Mouse (Mus musculus) kidney, embryonic 15.5 days (tissue): ENCODE measurements around the gene Muc4. TPM values are rescaled to one million over a fixed set of nuclear protein-coding genes. Genes with fewer than 3 reads are reported as not detected.

Experiments
- ATAC-seq: fragments of 200-750 bp; cut with Nextera tagmentation; replicated peaks from 2 replicates; pipeline ENCODE4 v1.8.0; 2017; ENCODE audit warnings: moderate TSS enrichment; ENCODE audit not compliant: low FRiP score
- H3K27ac ChIP-seq: fragments of 300-500 bp; sonication (generic); 2 replicates; pipeline ENCODE4 v1.5.1; 2015; ENCODE audit warnings: mild to moderate bottlenecking, inconsistent platforms
- H3K27me3 ChIP-seq: fragments of 300-500 bp; sonication (generic); 2 replicates; pipeline ENCODE4 v1.6.1; 2015; ENCODE audit warnings: inconsistent platforms
- H3K36me3 ChIP-seq: fragments of 300-500 bp; sonication (generic); 2 replicates; pipeline ENCODE4 v1.6.1; 2015; ENCODE audit warnings: inconsistent platforms
- H3K4me1 ChIP-seq: fragments of 300-500 bp; sonication (generic); 2 replicates; pipeline ENCODE4 v1.6.1; 2015; ENCODE audit warnings: inconsistent platforms
- H3K4me2 ChIP-seq: fragments of 300-500 bp; sonication (generic); 2 replicates; pipeline ENCODE4 v1.6.1; 2015; ENCODE audit warnings: moderate library complexity, mild to moderate bottlenecking, inconsistent platforms
- H3K4me3 ChIP-seq: fragments of 300-500 bp; sonication (generic); replicated peaks from 2 replicates; pipeline ENCODE4 v1.5.1; 2015; ENCODE audit warnings: mild to moderate bottlenecking, inconsistent platforms
- H3K9ac ChIP-seq: fragments of 300-500 bp; sonication (generic); 2 replicates; pipeline ENCODE4 v1.6.1; 2015; ENCODE audit warnings: mild to moderate bottlenecking, inconsistent platforms
- H3K9me3 ChIP-seq: fragments of 300-500 bp; sonication (generic); replicated peaks from 2 replicates; pipeline ENCODE4 v1.6.1; 2016; ENCODE audit warnings: inconsistent platforms
- WGBS: fragments of 180-500 bp; shearing (Covaris S2); methylation state at CpG from one replicate; pipeline ENCODE4 v1.1.7; 2015; ENCODE audit warnings: mixed read lengths; 5-methylcytosine and 5-hydroxymethylcytosine counted together
- polyA plus RNA-seq: library from polyadenylated mRNA; unstranded; fragments of >200 nt; fragmentation: Nextera tagmentation; extraction: Ambion mirVana; gene quantifications from 2 replicates; pipeline ENCODE4 v1.2.1, GENCODE M21; 2015

Gene Muc4
- 0.06 and 0.25 TPM in 2 replicates for polyA plus RNA-seq

DNA sequence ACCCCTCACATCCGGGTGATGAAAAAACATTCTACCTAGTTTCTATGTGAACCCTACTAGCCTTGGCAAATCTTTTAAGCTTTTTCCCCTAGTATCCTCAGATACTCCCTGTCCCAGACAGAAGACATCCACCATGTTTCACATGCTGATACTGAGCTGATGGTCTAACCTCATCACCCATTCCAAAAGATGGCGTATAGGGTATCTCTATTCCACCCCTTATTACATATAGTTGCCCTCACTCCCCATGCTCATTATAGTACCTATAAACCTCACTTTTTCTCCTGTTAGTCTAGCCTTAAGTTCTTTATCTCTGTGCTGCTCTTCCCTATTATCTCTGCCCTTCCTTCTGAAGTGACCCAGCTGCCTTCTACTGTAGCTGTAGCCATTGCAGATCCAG is at the start of gene Muc4:
Gene Muc4, plus strand, starts transcription at position 301 of the 400 bp plus-strand sequence.
- H3K27ac ChIP-seq = no peak within 1 kb of the TSS

DNA sequence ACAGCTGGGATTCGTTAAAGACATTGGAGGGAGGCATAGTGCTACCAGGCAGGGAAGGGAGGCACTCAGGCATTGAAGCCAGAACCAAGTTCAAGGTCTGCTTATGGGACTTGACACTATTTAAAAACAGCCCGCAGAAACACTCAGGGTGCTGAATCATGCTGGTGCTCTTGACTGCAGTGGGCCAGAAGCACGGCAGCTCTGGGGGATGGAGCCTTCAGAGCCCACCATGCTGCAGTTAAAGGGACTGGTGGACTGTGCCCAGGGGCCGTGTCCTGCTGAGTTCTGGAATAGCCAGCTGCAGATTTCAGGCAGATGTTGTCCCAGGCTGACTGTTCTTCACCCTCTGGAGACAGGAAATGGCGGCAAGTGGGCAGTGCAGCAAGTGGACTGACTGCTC is 49.7 kb upstream of the Muc4 start:
- H3K27me3 ChIP-seq = no peaks in the 10 kb centered on the region
- WGBS = 55% methylated on average over 5 of the region's 5 CpGs
- H3K4me2 ChIP-seq = no peak overlapping the region
- peaks cover 13% of the 10 kb centered on the region; the same call in 1 of the 2 replicates for H3K4me1 ChIP-seq
- no peak overlapping the region for H3K27ac ChIP-seq
- no peaks in the 10 kb centered on the region for H3K9me3 ChIP-seq
- no peak overlapping the region for H3K4me3 ChIP-seq
- H3K9ac ChIP-seq = no peak overlapping the region
- H3K36me3 ChIP-seq = peaks cover 13% of the 10 kb centered on the region
- ATAC-seq = no peak

More for the DNA sequence above, at the start of gene Muc4:
- Histone ChIP-seq H3K4me2 (no peak within 1 kb of the TSS), H3K36me3 (no peaks in the 10 kb centered on the region), H3K9me3 (no peaks in the 10 kb centered on the region), H3K9ac (no peak within 1 kb of the TSS), H3K27me3 (no peaks in the 10 kb centered on the region), H3K4me1 (no peaks in the 10 kb centered on the region), H3K4me3 (no peak within 1 kb of the TSS)
- 89% methylated on average over 2 of the region's 2 CpGs for WGBS
- no peak for ATAC-seq

DNA sequence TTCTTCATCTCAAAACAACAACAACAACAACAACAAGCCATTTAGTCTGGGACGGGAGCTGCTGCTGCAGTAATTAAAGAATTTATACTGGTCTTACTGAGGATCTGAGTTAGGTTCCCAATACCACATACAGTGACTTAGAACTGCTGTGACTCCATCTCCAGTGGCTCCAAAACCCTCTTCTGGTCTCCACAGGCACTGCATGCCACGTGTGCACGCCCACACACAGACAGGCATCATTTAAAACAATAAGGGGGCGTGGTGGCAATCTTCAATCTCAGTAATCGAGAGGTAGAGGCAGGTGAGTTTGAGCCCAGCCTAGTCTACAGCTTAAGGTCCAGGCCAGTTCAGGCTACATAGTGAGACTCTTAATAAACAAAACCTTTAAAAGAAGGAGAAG is 48.5 kb upstream of the Muc4 start:
- 75% methylated on average over 5 of the region's 5 CpGs for WGBS
- no peak overlapping the region for H3K27ac ChIP-seq

DNA sequence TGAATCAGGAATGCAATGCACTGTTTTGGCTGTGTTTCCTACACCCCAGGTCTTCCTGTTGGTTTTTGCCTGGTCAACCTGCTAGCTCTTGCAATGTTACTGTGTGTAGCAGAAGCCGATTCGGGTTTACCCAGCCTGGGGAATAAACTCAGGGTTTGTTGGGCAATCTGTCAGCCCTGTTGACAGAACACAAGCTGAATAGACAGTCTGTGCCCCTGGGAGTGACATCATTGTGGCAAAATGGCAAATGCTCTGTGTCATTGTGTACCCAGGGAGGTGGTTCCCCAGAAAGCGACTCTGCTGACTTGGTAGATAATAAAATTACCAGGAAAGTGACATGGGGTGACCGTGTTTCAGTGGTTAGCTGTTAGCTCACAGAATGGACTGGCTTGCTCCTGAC is 46.9 kb upstream of the Muc4 start:
- H3K4me1 ChIP-seq = peaks cover 6% of the 10 kb centered on the region; the same call in 1 of the 2 replicates
- no peak overlapping the region for H3K27ac ChIP-seq
- ATAC-seq = no peak
- no peak overlapping the region for H3K4me3 ChIP-seq
- H3K27me3 ChIP-seq = no peaks in the 10 kb centered on the region
- WGBS = 61% methylated on average over 4 of the region's 4 CpGs
- H3K36me3 ChIP-seq = no peaks in the 10 kb centered on the region
- H3K9ac ChIP-seq = no peak overlapping the region
- H3K9me3 ChIP-seq = no peaks in the 10 kb centered on the region
- no peak overlapping the region for H3K4me2 ChIP-seq

More for the DNA sequence above, 48.5 kb upstream of the Muc4 start:
- H3K4me2 ChIP-seq = no peak overlapping the region
- H3K4me1 ChIP-seq = peaks cover 13% of the 10 kb centered on the region; the same call in 1 of the 2 replicates
- peaks cover 7% of the 10 kb centered on the region for H3K36me3 ChIP-seq
- no peak for ATAC-seq
- no peaks in the 10 kb centered on the region for H3K9me3 ChIP-seq
- H3K4me3 ChIP-seq = no peak overlapping the region
- no peaks in the 10 kb centered on the region for H3K27me3 ChIP-seq
- no peak overlapping the region for H3K9ac ChIP-seq

DNA sequence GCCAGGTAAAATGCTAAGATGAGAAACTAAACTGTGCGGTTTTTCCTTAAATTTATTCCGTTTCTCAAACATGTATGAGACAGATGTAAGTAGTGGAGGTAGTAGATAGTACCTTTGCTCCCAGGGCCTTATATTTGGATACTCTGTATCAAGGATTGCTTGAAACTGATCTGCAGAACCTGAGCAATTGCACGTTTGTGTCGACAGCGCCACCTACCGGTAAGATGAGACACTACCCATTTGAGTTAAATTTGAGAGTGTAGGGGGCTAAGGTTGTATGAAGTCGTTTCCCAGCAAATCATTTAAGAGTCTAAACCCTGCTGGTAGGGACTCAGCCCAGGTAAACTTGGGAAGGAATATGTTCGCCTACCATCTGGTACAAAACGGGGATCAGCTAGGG is 46.2 kb upstream of the Muc4 start:
- no peaks in the 10 kb centered on the region for H3K9me3 ChIP-seq
- H3K9ac ChIP-seq = no peak overlapping the region
- no peaks in the 10 kb centered on the region for H3K27me3 ChIP-seq
- H3K36me3 ChIP-seq = no peaks in the 10 kb centered on the region
- 0 out of 2 replicates have a peak, but pooled peaks have one; percentile 6 for ATAC-seq
- no peak overlapping the region for H3K27ac ChIP-seq
- H3K4me3 ChIP-seq = no peak overlapping the region
- no peak overlapping the region for H3K4me2 ChIP-seq
- whole genome bisulfite sequencing = 6% methylated on average over 9 of the region's 9 CpGs
- H3K4me1 ChIP-seq = peaks cover 6% of the 10 kb centered on the region; the same call in 1 of the 2 replicates

DNA sequence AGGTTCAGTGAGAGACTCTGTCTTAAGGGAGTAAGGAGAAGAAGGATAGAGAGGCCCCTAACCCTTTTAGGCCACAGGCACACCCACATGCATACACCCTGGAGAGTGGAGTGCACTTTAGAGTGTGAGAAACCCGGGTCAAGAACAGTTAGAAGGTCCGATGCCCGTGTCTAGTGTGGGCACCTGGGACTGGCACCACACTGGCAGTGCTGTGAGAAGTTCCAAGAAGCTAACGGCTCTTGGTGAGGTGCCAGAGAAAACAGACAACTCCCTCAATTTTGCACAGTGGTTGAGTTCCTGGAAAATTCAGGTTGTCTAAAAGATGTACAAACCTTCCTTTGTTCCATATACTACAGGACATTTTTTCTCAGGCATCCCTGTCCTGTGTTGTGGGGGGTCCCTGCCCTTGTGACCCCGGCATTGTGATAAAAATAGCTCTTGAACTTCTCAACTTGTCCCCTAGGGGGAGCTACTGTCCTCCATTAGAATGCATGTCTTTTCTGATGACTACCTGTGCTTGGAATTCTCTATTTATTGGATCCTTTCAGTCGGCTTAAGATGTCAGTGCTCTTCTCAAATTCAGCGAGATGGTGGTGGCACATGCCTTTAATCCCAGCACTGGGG is 38.7 kb upstream of the Muc4 start:
- no peaks in the 10 kb centered on the region for H3K27me3 ChIP-seq
- no peak overlapping the region for H3K4me3 ChIP-seq
- H3K4me2 ChIP-seq = no peak overlapping the region
- no peaks in the 10 kb centered on the region for H3K36me3 ChIP-seq
- peaks cover 23% of the 10 kb centered on the region for H3K4me1 ChIP-seq
- no peak for ATAC-seq
- H3K9ac ChIP-seq = no peak overlapping the region
- no peaks in the 10 kb centered on the region for H3K9me3 ChIP-seq
- H3K27ac ChIP-seq = no peak overlapping the region
- WGBS = 45% methylated on average over 7 of the region's 7 CpGs

DNA sequence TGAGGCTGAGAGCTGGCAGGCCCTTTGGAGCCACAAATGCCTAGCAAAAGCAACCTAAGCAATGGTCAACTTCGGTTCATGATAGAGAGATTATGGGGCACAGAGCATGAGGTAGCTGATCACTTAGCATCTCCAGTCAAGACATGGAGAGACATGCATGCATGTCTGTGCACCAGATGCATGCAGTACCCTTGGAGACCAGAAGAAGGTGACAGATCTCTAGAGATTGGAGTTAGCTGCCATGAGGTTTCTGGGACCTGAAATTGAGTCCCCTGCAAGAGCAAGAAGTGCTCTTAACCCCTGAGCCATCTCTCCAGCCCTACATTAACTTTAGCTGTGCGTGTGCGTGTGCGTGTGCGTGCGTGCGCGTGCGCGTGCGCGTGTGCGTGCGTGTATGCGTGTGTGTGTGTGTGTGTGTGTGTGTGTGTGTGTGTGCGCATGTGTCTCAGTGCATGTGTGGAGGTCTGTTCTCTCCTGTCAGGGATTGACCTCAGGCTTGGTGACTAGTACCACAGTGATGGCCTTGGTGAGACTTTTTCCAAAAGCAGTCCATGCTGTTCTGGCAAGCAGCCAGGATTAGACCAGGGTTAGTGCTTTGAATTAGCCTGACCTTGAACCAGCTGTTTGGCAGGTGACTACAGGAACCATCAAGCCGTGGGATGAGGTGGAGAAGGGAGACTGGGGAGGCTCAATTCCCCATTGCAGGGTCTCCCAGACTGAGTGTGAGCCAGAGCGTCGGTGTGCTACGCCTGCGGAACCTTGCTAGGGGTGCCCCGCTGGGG is 37.8 kb upstream of the Muc4 start:
- H3K36me3 ChIP-seq = no peaks in the 10 kb centered on the region
- ATAC-seq = 0 out of 2 replicates have a peak, but pooled peaks have one; percentile 18
- no peak overlapping the region for H3K4me2 ChIP-seq
- no peak overlapping the region for H3K9ac ChIP-seq
- no peaks in the 10 kb centered on the region for H3K27me3 ChIP-seq
- no peak overlapping the region for H3K27ac ChIP-seq
- no peaks in the 10 kb centered on the region for H3K9me3 ChIP-seq
- WGBS = 89% methylated on average over 22 of the region's 22 CpGs
- peaks cover 23% of the 10 kb centered on the region for H3K4me1 ChIP-seq
- H3K4me3 ChIP-seq = no peak overlapping the region

DNA sequence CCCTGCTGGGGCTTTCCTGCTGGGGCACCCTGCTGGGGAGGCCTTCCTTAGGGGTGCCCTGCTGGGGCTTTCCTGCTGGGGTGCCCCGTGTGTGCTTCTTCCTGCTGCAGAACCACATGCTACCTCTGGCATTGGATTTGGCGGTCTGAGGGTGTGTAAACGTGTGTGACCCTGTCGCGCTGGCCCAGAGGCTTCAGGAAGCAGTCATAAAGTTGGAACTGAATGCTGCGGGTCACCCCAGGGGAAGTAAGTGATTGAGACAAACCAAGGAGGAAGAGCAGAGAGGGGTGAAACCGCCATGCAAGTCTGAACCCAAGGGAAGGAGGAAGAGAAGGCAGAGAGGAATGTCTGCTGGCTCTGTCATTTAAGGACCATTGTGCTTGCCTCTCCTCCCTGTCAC is 37.1 kb upstream of the Muc4 start:
- ATAC-seq = 0 out of 2 replicates have a peak, but pooled peaks have one; percentile 12
- no peak overlapping the region for H3K27ac ChIP-seq
- H3K4me1 ChIP-seq = peaks cover 26% of the 10 kb centered on the region
- no peaks in the 10 kb centered on the region for H3K27me3 ChIP-seq
- WGBS = 47% methylated on average over 7 of the region's 7 CpGs
- no peak overlapping the region for H3K4me2 ChIP-seq
- no peaks in the 10 kb centered on the region for H3K36me3 ChIP-seq
- no peak overlapping the region for H3K9ac ChIP-seq
- no peaks in the 10 kb centered on the region for H3K9me3 ChIP-seq
- no peak overlapping the region for H3K4me3 ChIP-seq

DNA sequence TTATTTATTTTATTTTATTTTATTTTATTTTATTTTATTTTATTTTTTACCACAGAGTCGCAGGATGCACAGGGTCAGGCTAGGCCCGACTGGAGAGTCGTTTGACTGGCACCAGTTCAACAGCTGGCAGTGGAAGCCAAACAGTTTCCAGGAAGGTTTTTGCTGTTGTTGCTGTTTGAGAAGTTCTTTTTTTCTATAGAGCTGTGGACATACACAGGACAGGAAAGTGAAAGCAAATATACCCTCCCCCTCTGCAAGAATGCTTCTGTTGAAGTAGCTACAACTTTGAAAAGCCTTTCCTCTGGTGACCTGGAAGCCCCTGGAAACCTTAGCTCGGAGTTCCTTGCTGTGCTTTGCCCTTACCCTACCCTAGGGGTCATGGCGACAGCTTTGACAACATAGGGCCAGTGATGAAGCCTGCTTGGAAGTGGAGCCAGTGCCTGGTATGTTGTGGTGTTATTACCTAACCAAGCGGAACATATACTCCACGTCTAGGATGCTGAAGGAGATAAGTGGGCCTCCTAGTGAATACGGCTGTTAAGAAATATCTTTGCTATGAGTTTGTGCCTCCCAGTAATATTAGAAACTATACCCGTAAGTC is 32.3 kb upstream of the Muc4 start:
- Histone ChIP-seq H3K36me3 (no peaks in the 10 kb centered on the region), H3K27me3 (no peaks in the 10 kb centered on the region), H3K9ac (no peak overlapping the region), H3K27ac (peak overlapping the region; percentile 58; the same call in 1 of the 2 replicates), H3K9me3 (0 out of 2 replicates have a peak, but pooled peaks cover 3% of the 10 kb centered on the region), H3K4me1 (peaks cover 37% of the 10 kb centered on the region), H3K4me2 (no peak overlapping the region), H3K4me3 (no peak overlapping the region)
- WGBS = 46% methylated on average over 9 of the region's 9 CpGs
- ATAC-seq = no peak

DNA sequence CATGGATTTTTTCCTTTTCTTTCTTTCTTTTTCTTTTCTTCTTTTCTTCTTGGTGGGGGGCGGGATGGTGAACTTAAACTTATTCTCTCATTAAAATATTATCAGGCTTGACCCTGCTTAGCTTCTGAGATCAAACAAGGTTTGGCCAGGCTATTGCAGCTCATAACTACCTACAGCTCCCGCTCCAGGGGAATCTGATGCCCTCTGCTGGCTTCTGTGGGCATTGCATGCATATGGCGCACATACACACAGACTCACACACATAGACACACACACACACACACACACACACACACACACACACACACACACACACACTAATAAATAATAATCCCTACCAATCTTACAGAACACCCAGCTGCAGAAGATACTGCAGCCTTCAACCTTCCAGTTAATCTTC is 30.1 kb upstream of the Muc4 start:
- Histone ChIP-seq H3K36me3 (no peaks in the 10 kb centered on the region), H3K9me3 (0 out of 2 replicates have a peak, but pooled peaks cover 3% of the 10 kb centered on the region), H3K4me3 (no peak overlapping the region), H3K27me3 (no peaks in the 10 kb centered on the region), H3K4me2 (no peak overlapping the region), H3K9ac (no peak overlapping the region), H3K4me1 (peaks cover 29% of the 10 kb centered on the region), H3K27ac (no peak overlapping the region)
- 98% methylated on average over 3 of the region's 3 CpGs for WGBS
- ATAC-seq = no peak

DNA sequence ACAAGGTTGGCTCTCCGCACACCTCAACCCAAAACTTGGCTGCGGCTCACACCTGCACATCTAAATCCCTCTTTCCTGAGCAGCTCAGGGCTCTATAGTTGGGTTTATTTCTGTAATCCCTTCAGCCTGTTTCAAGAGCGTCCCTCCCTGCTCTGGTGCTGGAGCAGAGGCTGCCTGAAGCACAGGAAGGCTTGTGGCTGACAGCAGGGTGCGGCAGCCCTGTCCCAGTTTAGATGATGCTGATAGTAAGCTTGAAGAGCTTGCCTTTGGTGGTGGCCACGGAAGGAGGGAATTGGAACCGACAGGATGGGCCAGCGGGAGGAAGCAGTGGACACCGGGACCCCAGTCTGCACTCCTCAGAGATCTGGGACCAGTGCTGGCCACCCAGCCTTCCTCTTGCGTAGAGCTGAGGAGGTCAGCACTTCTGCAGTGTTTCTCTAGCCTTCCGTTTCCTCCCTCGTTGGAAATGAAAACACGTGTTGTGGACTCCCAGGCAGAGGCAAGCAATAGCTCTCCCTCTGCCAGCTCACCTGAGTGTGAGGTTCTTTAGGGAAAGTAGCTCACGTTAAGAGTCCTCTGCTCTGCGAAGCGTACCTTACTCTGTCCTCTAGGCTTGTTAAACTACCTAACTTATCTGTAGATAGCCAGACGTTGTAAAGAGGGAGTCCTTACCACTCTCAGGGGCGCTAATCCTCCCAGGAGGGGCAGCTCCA is 28.4 kb upstream of the Muc4 start:
- no peak; the same call in 1 of the 2 replicates for ATAC-seq
- WGBS = 54% methylated on average over 17 of the region's 17 CpGs
- no peak overlapping the region for H3K9ac ChIP-seq

More for the DNA sequence above, 28.4 kb upstream of the Muc4 start:
- Histone ChIP-seq H3K36me3 (no peaks in the 10 kb centered on the region), H3K27ac (peak overlapping the region; percentile 35), H3K9me3 (0 out of 2 replicates have a peak, but pooled peaks cover 3% of the 10 kb centered on the region), H3K4me3 (no peak overlapping the region), H3K27me3 (no peaks in the 10 kb centered on the region), H3K4me2 (no peak overlapping the region), H3K4me1 (peaks cover 31% of the 10 kb centered on the region)
